Mouse (Mus musculus): ENCODE data around the gene Odf3l1.

- TF ChIP-seq CTCF (IDR thresholded peaks at IDR 0.05; ENCODE audit: borderline replicate concordance, insufficient read depth, low read length) (no peak), POLR2A (IDR thresholded peaks at IDR 0.05; ENCODE audit: low read depth, low read length) (no peak)
These were observed 1.6 kb downstream of the Odf3l1 start for GRCm38 (mm10) chr9:56862863-56863262.

Data from embryonic fibroblast, embryonic 13.5 days (primary cell).